Mouse (Mus musculus) kidney, adult 2 months (tissue): ENCODE measurements around the gene Sycp3.

ENCODE experiments used
- CTCF ChIP-seq: fragments of 200-500 bp; conservative IDR thresholded peaks from 2 replicates; pipeline ENCODE4 v1.5.1; 2011; ENCODE audit warnings: low read depth, mild to moderate bottlenecking, control low read depth, low read length, moderate library complexity, mixed read lengths; ENCODE audit not compliant: insufficient read depth, insufficient read length
- POLR2A ChIP-seq: fragments of 200-500 bp; IDR thresholded peaks from one replicate; pipeline ENCODE4 v1.6.1; 2011; ENCODE audit warnings: low read depth, low read length, control low read depth

DNA sequence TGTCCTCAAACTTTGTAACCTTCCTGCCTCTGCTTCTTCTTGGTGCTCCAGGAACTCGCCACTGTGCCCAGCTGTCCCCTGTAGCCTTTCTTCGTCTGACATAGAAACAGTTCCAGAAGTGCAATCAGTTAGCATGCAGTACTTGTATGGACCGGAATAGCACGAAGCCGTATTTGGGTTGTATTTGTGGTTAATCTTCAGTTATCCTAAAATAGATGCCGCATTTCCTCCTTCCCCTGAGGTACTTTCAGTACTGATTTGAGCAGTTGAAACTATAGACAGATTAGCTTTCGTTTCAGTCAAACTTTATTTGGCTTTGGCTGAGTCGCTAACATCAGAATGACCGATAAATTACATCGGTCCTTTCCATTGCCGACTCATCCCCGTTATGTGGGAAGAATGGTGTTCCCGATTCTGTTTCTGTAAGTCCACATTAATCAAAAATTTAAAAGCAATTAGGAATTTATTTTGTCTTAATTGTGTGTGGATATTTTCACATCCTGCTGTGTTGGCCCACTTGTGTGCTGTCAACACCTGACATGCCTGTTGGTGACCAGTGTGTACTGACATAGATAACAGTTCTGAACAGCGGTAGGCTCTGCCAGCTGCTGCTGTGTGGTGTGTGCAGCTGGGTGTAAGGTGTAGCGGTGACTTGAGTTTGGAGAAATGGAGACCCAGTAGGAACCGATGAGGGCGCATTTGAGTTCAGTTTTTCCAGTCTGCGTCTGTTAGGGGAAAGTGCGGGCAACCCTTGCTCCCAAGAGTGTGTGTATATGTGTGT, 38.5 kb upstream of the Sycp3 start:
- TF ChIP-seq CTCF = no peak
- no peak for TF ChIP-seq POLR2A
